ENCODE assay signal across 12 mouse cellular contexts in the genomic region with DNA sequence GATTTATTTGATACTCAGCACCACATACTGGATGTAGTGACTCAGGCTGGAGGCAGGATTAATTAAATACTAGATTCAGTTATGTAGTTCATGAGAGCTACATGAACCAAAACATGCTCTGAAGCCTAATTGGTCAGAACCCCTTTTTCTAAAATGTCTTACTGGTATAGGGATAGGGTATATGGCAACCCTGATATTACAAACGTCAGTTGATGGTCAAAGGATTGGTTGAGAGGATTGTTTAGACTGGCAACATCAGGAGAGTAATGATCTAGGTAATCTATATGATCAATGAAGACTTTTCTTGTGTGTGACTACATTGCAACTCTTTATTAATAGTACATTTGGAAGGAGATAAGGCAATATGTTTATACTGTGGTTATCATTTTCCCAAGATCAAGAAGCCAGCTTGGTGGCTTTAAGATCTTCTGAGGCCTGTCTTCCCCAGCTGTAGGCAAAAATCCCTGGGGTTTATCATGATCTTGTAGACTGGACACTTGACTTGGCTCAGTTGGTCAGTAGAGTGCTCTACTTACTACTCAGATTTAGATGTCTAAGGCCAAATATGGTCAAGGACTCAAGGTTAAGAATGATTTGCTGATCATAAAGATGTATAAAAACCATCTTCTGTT. TPM values are rescaled to one million over a fixed set of nuclear protein-coding genes. Genes with fewer than 3 reads are reported as not detected.
DNase-seq lines count a peak whose midpoint lies in the region; ATAC-seq and TF ChIP-seq lines count a peak whose summit lies in the region.
"Had no signal": no experiment of that assay in that cellular context is flagged by ENCODE, and none has a peak within 500 bp of the region (broad histone marks: within the 10 kb centered on the region; RNA-seq: fewer than 3 reads in every experiment).

No protein-coding gene starts in this region.

- no peak for DNase-seq in heart, postnatal 10 days
- DNase-seq in 3T3-L1 (ENCODE audit: low read depth, low spot score), result peak; percentile 30
- no peak for DNase-seq in embryonic facial prominence, embryonic 14.5 days (ENCODE audit: low spot score)
- no peak for DNase-seq in liver, postnatal 0 days
- DNase-seq in adrenal gland, postnatal 4 days (ENCODE audit: low spot score in 2 of 2), result no peak
- no peak for DNase-seq in cerebellum, postnatal 4 days (ENCODE audit: low spot score in 2 of 2)
- DNase-seq in urinary bladder, postnatal 36 days (ENCODE audit: low spot score in 2 of 2), result no peak

- H3K27ac ChIP-seq in heart, embryonic 16.5 days (ENCODE audit: low read length), result no peak overlapping the region
- no peak overlapping the region for H3K27ac ChIP-seq in embryonic facial prominence, embryonic 14.5 days (replicated peaks; ENCODE audit: low read depth, low read length)
- no peak overlapping the region for H3K27ac ChIP-seq in liver, postnatal 0 days (ENCODE audit: low read depth)

- no peak for TF ChIP-seq CTCF in liver, postnatal 0 days (IDR thresholded peaks at IDR 0.05; ENCODE audit: low read depth)

- no peaks in the 10 kb centered on the region for H3K27me3 ChIP-seq in heart, embryonic 16.5 days (ENCODE audit: control insufficient read depth, insufficient read depth, low read length)
- H3K27me3 ChIP-seq in embryonic facial prominence, embryonic 14.5 days (replicated peaks; ENCODE audit: control insufficient read depth, insufficient read depth, low read length), result no peaks in the 10 kb centered on the region
- no peaks in the 10 kb centered on the region for H3K27me3 ChIP-seq in liver, postnatal 0 days (ENCODE audit: insufficient read depth, low read length)

- no peak for ATAC-seq in heart, embryonic 16.5 days (replicated peaks; ENCODE audit: extremely low read depth, insufficient read depth, low FRiP score)
- ATAC-seq in embryonic facial prominence, embryonic 14.5 days (ENCODE audit: low read depth), result no peak
- no peak for ATAC-seq in liver, postnatal 0 days

- intact Hi-C loops in heart, postnatal 10 days (cut with DNase I), result no loop called here

- peaks cover 68% of the 10 kb centered on the region for H3K36me3 ChIP-seq in heart, embryonic 16.5 days (ENCODE audit: control insufficient read depth, insufficient read depth)
- H3K36me3 ChIP-seq in embryonic facial prominence, embryonic 14.5 days (ENCODE audit: control insufficient read depth, insufficient read depth, low read length), result peaks cover 88% of the 10 kb centered on the region
- H3K36me3 ChIP-seq in liver, postnatal 0 days (replicated peaks; ENCODE audit: insufficient read depth, low read length), result peaks cover 80% of the 10 kb centered on the region

- peaks cover 45% of the 10 kb centered on the region for H3K4me1 ChIP-seq in heart, embryonic 16.5 days (ENCODE audit: control insufficient read depth, insufficient read depth, low read length)
- peaks cover 33% of the 10 kb centered on the region for H3K4me1 ChIP-seq in embryonic facial prominence, embryonic 14.5 days (ENCODE audit: control insufficient read depth, insufficient read depth, low read length)
- H3K4me1 ChIP-seq in liver, postnatal 0 days (ENCODE audit: insufficient read depth), result peaks cover 32% of the 10 kb centered on the region

- no peak for TF ChIP-seq EP300 in liver, postnatal 0 days (IDR thresholded peaks at IDR 0.05; ENCODE audit: low read depth)

- no peak overlapping the region for H3K9ac ChIP-seq in heart, embryonic 16.5 days (ENCODE audit: low read length)
- no peak overlapping the region for H3K9ac ChIP-seq in embryonic facial prominence, embryonic 14.5 days (ENCODE audit: low read depth, low read length)
- no peak overlapping the region for H3K9ac ChIP-seq in liver, postnatal 0 days (replicated peaks)

- no peak overlapping the region for H3K4me3 ChIP-seq in heart, embryonic 16.5 days (ENCODE audit: low read length)
- H3K4me3 ChIP-seq in embryonic facial prominence, embryonic 14.5 days (ENCODE audit: low read depth, low read length), result 0 out of 2 replicates have a peak overlapping the region, but pooled peaks have one; percentile 18
- H3K4me3 ChIP-seq in liver, postnatal 0 days (ENCODE audit: low read depth, low read length), result no peak overlapping the region

- 54% methylated on average over 1 of the region's 1 CpGs for WGBS in heart, embryonic 16.5 days
- 54% methylated on average over 1 of the region's 1 CpGs for WGBS in embryonic facial prominence, embryonic 14.5 days
- WGBS in liver, postnatal 0 days (ENCODE audit: insufficient replicate concordance), result 47% methylated on average over 1 of the region's 1 CpGs

- H3K4me2 ChIP-seq in heart, embryonic 16.5 days (ENCODE audit: low read depth, low read length), result peak overlapping the region; percentile 53
- peak overlapping the region; percentile 67 for H3K4me2 ChIP-seq in embryonic facial prominence, embryonic 14.5 days (ENCODE audit: low read depth, low read length)
- peak overlapping the region; percentile 54; the same call in 1 of the 2 replicates for H3K4me2 ChIP-seq in liver, postnatal 0 days (ENCODE audit: low read depth, low read length)

- no peaks in the 10 kb centered on the region for H3K9me3 ChIP-seq in heart, embryonic 16.5 days (replicated peaks; ENCODE audit: control insufficient read depth, low read length)
- H3K9me3 ChIP-seq in embryonic facial prominence, embryonic 14.5 days (ENCODE audit: control insufficient read depth, low read length), result no peaks in the 10 kb centered on the region
- no peaks in the 10 kb centered on the region for H3K9me3 ChIP-seq in liver, postnatal 0 days (ENCODE audit: low read length)

RNA-seq across cellular contexts. Expression of gene Hspa5, which starts 5.6 kb away (rescaled TPM):
- 630 and 742 TPM in 2 replicates for polyA plus RNA-seq in heart, embryonic 16.5 days (2015; fragmentation: Nextera tagmentation; extraction: Ambion mirVana)
- total RNA-seq in heart, postnatal 10 days (2021), result 100 to 1,000 TPM; 390 to 403 TPM
- polyA plus RNA-seq in embryonic facial prominence, embryonic 14.5 days (2014; fragmentation: Nextera tagmentation; extraction: Ambion mirVana), result 906 and 942 TPM in 2 replicates
- polyA plus RNA-seq in liver, postnatal 0 days (2015; fragmentation: Nextera tagmentation; extraction: Ambion mirVana), result 384 and 424 TPM in 2 replicates
- total RNA-seq in adrenal gland, postnatal 4 days (2021), result 100 to 1,000 TPM; 449 to 473 TPM

RNA-seq across cellular contexts. Expression of gene Gapvd1, which starts 22.3 kb away (rescaled TPM):
- 61.2 and 62.7 TPM in 2 replicates for polyA plus RNA-seq in heart, embryonic 16.5 days (2015; fragmentation: Nextera tagmentation; extraction: Ambion mirVana)
- 10 to 100 TPM; 45.7 to 48.1 TPM for total RNA-seq in heart, postnatal 10 days (2021)
- 87.2 and 92.3 TPM in 2 replicates for polyA plus RNA-seq in embryonic facial prominence, embryonic 14.5 days (2014; fragmentation: Nextera tagmentation; extraction: Ambion mirVana)
- polyA plus RNA-seq in liver, postnatal 0 days (2015; fragmentation: Nextera tagmentation; extraction: Ambion mirVana), result 37.1 and 39.0 TPM in 2 replicates
- total RNA-seq in adrenal gland, postnatal 4 days (2021), result 10 to 100 TPM; 69.2 to 79.9 TPM

RNA-seq across cellular contexts. Expression of gene Rabepk, which starts 22.4 kb away (rescaled TPM):
- polyA plus RNA-seq in heart, embryonic 16.5 days (2015; fragmentation: Nextera tagmentation; extraction: Ambion mirVana), result 26.3 and 26.9 TPM in 2 replicates
- total RNA-seq in heart, postnatal 10 days (2021), result 10 to 100 TPM; 13.0 to 16.7 TPM
- polyA plus RNA-seq in embryonic facial prominence, embryonic 14.5 days (2014; fragmentation: Nextera tagmentation; extraction: Ambion mirVana), result 39.1 and 40.8 TPM in 2 replicates
- polyA plus RNA-seq in liver, postnatal 0 days (2015; fragmentation: Nextera tagmentation; extraction: Ambion mirVana), result 17.0 and 20.4 TPM in 2 replicates
- total RNA-seq in adrenal gland, postnatal 4 days (2021), result 10 to 100 TPM; 29.7 to 31.4 TPM

RNA-seq across cellular contexts. Expression of gene Fbxw2, which starts 48.8 kb away (rescaled TPM):
- 64.5 and 71.1 TPM in 2 replicates for polyA plus RNA-seq in heart, embryonic 16.5 days (2015; fragmentation: Nextera tagmentation; extraction: Ambion mirVana)
- total RNA-seq in heart, postnatal 10 days (2021), result 10 to 100 TPM; 56.1 to 62.8 TPM
- 64.1 and 75.1 TPM in 2 replicates for polyA plus RNA-seq in embryonic facial prominence, embryonic 14.5 days (2014; fragmentation: Nextera tagmentation; extraction: Ambion mirVana)
- 36.1 and 38.3 TPM in 2 replicates for polyA plus RNA-seq in liver, postnatal 0 days (2015; fragmentation: Nextera tagmentation; extraction: Ambion mirVana)
- 10 to 100 TPM; 70.4 to 77.6 TPM for total RNA-seq in adrenal gland, postnatal 4 days (2021)

RNA-seq across cellular contexts. Expression of gene Gm34653, which starts 55.5 kb away (rescaled TPM):
- not detected in 2 replicates for polyA plus RNA-seq in heart, embryonic 16.5 days (2015; fragmentation: Nextera tagmentation; extraction: Ambion mirVana)
- total RNA-seq in heart, postnatal 10 days (2021), result not detected
- polyA plus RNA-seq in embryonic facial prominence, embryonic 14.5 days (2014; fragmentation: Nextera tagmentation; extraction: Ambion mirVana), result not detected in 2 replicates
- polyA plus RNA-seq in liver, postnatal 0 days (2015; fragmentation: Nextera tagmentation; extraction: Ambion mirVana), result 0.06 TPM in 1 of 2 replicates, not detected in the other
- under 1 TPM in 1 of 2 experiments, not detected in 1; 0.17 TPM for total RNA-seq in adrenal gland, postnatal 4 days (2021)
- total RNA-seq: hematopoietic stem cell, adult 5-6 weeks; layer of hippocampus, adult 8-10 months had no signal
- polyA plus RNA-seq: embryonic facial prominence, embryonic 11.5 days; lung, embryonic 16.5 days had no signal
